Mouse (Mus musculus) left cerebral cortex, adult 9 months (tissue): ENCODE data around the gene 2700081O15Rik.

Experiments
- DNase-seq, 2 experiments: peaks; one replicate each; pipeline ENCODE4 v3.0.0; 2022; ENCODE audit warnings: low spot score in 2 of 2

2700081O15Rik gene

DNA sequence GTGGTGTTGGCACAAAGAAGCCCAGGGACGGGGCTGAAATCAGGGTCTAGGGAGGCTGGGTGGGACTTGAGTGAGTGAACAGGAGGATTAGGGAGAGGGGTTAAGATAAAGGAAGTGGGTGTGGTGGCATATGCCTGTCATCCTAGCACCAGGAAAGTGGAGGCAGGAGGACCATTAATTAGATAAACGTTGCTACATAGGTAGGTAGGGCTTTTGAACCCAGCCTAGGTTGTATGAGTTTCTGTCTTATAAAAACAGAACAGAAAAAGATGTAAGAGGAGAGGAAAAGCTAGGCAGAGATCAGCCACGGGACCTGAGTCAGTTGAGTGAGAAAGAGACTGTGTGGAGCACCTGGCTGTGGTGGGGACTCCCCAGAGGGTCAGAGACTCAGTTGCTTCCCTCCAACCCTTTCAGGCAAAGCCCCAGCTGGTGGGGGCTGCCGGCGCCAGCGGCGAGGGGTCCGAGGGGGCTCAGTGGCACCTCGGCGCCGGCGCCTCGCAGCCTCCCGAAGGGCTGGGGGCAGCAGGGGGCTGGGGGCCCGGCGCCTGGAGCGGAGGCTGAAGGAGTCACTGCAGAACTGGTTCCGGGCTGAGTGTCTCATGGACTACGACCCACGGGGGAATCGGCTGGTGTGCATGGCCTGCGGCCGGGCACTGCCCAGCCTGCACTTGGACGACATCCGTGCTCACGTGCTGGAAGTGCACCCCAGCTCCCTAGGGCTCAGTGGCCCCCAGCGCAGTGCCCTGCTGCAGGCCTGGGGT lies 3.6 kb downstream of the 2700081O15Rik start:
- DNase-seq: no peak

DNA sequence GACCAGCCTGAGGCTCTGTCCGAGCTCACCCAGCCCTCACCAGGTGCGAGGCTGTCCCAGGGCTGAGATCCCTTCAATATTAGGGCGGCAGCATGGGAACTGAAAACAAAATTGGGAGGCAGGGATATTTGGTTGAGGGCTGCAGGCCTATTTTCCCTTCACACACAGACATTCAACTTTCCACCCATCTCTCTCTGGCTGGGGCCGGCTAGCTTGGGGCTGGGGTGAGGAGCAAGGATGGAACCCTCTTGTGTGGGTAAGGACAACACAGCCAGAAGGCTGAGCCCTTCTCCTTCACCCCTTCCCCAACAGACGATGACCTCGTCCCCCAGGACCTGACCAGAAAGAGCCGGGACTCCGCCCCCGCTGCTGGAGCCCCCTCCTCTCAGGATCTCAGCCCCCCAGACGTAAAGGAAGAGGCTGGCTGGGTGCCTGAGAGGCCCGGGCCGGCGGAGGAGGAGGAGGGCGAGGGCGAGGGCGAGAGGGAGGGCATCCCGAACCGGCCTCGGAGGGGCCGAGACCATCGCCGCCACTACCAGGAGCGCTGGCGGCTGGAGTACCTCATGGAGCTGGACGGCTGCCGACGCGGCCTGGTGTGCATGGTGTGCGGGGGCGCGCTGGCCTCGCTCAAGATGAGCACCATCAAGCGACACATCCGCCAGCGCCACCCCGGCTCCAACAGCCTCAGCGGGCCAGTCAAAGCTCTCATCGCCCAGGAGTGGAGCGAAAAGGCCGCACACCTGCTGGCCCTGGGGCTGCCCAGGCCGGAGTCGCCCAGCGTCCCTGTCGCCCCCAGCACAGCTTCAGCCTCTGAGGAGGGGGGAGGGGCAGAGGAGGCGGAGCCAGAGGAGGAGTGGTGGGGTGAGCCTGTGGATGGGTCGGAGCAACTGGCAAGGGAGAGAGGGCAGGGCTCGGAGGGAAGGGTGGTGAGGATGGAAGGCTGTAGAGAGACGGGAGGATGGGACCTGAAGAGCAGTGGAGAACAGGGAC lies 4.5 kb downstream of the 2700081O15Rik start:
- DNase-seq: peak in 1 of 2 experiments; percentile 78

DNA sequence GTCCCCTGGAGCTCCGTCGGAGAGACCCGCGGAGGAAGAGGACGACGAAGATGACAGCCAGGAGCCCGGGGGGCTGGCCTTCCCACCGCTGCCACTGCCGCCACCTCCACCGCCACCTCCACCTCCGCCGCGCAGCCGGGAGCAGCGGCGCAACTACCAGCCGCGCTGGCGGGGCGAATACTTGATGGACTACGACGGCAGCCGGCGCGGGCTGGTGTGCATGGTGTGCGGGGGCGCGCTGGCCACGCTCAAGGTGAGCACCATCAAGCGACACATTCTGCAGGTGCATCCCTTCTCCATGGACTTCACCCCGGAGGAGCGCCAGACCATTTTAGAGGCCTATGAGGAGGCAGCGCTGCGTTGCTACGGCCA lies 5.2 kb downstream of the 2700081O15Rik start:
- DNase-seq: no peak

DNA sequence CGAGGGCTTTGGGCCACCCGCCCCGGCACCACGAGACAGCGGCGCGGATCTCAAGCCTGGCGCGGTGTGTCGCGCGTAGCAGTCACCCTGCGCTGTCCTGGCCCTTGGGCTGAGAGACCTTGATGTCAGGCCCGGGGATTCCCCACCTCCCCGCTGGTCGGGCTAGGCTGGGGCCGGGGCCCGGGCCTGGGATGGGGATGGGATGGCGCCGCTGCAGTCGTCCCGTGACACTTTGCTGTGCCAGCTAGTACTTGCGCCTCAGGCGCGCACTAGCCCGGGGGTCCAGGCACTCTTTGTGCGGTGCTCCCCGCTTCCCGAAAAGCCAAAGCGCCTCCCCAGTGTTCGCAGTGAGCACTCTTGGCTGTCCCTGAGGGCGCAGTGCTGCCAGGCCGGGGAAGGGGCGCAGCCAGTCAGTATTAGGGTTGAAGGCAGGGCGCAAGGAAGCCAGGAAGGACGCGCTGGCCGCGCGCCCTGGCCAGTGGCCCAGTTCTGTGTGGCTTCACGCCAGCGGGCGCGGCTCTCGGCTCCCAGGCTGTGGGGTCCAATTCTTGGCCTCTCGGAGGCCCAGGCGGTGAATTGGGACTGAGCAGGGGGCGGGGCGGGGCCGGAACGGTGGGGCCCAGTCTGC lies 5.7 kb downstream of the 2700081O15Rik start:
- DNase-seq: peak in 1 of 2 experiments; percentile 77

DNA sequence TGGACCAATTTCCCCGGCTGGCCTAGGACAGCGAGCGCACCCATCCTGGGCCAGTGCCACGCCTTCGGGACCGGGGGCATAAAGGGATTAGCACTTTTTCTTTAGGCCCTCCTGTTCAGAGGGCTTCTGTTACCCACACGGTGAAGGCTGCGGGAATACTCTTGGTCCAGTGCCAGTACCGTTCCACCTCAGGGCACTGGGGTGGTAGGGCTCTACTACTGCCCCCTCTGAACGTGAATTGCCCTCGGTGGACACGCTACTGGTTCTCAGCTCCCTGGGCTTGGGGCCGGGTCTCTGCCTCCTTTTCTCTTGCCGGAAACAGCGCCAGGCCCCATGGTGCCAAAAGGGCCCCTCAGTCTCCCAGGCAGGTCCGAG lies 6.2 kb downstream of the 2700081O15Rik start:
- DNase-seq: no peak

DNA sequence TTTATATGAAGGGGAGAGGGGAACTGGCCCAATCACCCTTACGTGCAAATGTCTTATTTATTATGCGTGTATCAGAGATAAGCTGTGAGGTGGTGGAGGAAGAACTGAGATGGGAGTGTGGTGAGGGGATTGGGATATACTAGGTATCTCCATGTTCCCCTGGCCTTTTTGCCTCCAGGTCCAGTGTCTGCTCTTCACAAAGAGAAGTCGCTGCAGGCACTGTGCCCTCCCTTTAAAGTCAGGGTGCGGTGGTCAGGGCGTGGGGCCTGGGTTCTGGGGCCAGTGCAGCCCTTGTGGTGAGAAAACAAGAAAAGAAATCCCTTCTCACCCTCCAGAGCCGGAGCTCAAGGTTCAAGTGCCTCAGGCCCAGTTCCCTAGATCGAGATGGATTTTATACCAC lies 6.7 kb downstream of the 2700081O15Rik start:
- no peak for DNase-seq

DNA sequence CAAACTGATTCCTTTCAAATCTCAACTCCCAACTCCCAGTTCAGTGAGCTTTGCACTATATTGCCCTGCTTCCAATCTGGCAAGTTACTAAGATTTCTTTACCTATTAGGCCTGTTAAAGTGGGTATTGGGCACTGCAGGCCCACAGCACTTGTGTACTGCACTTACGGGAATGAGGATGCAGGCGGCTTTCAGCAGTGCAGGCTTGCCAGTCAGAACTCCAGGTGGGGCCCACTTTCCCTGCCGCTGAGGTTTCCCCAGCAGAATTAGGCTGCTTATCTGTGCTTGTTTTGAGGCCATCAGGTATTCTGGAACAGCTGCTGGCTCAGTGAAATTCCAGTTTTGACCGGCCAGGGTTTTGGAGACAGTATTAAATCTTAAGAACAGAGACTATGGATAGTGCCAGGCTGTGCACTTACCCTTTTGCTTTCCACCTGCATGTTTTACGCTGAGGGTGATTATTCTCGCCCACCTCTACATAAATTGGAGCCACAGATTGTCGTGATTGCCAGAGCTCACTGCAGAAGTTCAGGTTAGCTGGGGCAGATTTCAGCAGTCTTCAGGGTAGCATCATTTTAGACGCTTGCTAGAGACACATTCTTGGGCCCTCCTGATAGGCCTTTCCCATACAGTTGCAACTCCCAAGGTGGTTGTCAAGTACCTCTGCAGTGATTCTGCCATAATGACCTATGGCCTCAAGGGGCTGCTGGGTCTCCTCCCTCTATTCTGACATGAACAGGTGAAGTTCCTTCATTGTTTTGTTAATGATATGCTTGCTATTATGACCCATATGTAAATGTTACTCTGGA lies 7.4 kb downstream of the 2700081O15Rik start:
- no peak for DNase-seq

DNA sequence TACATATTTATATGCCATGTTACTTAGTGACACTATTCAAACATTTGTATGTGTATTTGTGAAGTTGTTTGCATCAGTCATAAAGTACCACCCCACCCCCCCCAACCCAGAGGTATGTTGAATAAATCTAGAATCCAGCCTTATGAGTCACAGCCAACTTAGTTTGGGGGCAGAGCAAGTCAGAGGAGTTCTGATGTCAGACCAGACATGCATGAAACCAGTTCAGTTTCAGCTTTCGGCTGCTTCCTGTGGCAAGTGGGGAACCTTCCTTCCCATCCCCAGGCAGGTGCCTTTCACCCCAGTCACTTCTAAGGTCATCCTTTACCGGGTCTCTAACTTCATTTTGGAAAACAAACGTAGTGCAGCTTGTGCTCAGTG lies 8.0 kb downstream of the 2700081O15Rik start:
- no peak for DNase-seq

DNA sequence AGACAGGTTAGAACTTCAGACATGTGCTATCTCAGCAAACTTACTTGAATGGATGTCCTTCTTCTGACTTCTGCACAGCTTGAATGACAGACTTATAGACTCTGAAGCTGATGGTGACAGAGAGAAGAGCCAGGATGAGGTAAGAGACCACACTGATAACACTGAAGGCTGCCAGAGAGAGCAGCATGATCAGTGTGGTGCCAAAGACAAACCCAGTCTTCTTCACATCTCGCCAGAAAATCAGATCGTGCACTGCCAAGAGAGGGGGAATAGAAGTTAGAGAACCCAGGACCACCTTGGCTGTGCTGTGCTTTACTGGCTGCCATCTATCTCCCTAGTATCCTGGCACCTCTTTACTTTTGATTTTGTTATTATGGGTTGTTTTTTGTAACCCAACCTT lies 17.5 kb downstream of the 2700081O15Rik start:
- no peak for DNase-seq

DNA sequence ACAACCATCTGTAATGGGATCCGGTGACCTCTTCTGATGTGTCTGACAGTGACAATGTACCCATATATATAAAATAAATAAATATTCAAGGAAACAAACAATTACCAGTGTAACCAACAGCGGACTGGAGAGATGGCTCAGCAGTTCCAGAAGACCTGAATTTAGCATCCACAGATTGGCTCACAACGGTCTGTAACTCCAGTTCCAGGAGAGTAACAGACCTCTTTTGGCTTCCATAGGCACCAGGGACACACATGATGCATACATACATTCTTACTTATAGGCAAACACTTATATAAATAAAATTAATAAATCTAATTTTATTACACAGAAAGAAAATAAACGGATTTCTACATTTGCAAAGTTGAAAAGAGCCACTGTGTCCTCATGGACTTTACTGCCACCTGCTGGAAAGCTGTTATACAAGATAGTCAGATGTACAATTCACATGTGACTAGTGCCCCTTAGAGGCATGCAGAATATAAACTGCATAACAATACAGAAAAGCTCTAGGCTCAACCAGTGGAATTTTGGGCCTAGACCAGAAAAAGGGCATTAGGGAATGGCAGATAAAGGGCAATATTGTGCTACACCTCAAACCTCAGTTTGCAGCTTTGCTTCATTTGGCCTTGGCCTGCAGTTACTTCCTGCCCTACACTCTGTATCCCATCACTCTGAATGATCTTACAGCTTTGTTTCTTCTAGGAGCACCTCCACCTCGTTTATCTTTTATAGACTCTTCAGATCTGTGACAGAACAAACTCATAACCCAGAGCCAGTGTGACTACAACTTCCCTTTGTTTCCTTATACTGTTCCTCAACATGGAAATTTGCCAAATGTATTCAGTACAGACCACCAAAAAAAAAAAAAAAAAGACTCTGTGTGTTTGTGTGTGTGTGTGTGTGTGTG lies 18.9 kb downstream of the 2700081O15Rik start:
- peak in 1 of 2 experiments; percentile 61 for DNase-seq

DNA sequence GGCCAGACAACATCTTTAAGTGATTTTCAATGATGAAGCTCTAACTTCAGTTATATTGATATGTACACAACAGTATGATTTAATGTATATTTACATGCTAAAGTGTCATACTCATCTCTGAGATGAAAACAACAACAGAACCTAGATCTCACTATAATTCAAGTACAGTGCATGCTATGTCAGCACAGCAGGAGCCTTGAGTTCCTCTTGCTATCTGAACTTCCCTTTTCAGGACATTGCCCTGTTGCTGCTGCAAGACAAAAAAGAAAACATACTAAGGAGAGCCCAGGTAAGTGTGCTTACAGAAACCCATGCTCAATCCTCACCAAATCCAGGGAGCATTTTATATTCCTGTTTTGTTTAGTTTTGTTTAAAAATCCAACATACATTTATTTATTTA lies 20.9 kb downstream of the 2700081O15Rik start:
- DNase-seq: no peak

DNA sequence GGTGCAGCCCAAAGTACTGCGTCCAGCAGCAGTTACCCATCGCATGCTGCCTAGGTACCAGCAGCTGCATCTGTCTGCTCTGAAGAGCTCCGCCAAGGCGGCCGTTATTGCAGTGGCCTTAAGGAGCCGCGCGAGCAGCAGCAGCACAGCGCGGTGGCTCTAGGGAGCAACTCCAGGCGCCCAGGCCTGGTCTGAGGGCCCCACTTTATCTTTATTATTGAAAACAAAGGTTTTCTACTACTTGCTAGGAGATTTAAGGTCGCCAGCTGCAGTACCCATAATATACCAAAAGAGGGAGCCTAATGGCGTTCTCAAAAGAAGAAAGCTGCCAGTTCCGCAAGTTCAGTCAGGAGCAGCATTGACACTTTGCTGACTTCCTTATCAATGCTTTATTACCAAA lies 24.1 kb downstream of the 2700081O15Rik start:
- peak in 1 of 2 experiments; percentile 68 for DNase-seq

DNA sequence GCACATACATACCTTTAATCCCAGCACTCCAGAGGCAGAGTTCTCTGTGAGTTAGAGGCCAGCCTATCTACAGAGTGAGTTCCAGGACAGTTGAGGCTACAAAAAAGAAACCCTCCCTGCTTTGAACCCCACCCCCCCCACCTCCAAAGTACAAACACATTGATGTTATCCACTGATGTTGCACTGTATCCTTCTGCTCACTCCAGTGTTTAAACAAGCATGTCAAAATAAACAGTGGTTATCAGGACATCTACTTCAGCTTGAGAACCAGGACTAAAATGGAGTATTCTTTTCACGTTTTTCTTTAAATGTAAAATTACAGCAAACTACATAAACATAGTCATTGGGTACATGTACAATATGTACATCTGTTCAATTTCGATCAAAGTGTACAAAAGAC lies 27.7 kb downstream of the 2700081O15Rik start:
- no peak for DNase-seq

DNA sequence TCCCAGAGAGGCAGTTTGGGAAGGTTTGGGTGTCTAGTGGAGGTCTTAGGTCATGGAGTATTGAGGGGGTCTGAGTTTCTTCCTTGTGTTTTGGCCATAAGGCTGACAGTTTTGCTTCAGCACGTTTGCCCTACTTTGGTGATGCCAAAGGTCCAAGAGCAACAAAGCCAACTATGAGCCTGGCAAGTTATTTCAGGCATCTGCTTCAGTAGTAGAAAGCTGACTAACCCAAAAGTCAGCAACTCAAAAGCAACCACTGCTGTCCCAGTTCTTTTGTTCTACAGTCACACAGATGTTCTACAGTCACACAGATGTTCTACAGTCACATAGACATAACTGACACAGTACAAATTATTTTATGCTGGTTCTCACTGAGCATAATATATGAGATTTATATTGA lies 28.2 kb downstream of the 2700081O15Rik start:
- DNase-seq: no peak

DNA sequence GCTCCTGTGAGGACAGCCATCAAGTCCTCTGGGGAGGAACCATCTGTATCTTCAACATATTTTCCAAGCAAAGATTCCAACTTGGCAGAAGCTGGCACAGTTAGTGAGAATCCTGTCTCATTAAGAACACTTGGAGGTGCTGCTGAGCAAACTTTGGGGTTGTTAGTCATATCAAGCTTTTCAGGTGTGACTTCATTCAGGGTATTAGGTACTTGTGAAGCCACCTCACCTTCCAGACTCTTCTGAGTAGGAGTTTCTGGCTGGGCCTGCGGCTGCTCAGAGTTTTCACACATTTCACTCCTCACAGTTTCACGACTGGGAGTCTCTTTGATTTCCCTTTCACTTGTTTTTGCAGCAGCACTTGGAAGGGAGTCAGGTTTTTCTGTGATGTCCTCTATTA lies 39.4 kb downstream of the 2700081O15Rik start:
- DNase-seq: no peak

DNA sequence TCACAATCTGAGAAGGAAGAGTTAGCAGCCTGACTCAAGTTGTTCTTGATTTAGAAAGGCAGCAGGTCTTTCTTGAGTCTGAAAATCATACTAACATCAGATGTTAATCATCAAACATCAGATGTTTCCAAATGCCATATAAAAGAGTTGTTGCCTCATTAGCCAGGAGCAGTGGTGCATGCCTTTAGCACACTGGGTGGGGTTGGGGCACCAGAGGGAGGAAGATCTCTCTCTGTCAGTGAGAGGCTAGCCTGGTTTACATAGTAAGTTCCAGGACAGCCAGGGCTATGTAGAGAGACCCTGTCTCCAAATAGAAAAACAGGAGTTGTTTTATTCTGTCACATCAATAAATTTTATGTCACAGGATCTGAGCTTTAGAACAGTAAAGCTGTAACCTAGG lies 41.5 kb downstream of the 2700081O15Rik start:
- DNase-seq: no peak

DNA sequence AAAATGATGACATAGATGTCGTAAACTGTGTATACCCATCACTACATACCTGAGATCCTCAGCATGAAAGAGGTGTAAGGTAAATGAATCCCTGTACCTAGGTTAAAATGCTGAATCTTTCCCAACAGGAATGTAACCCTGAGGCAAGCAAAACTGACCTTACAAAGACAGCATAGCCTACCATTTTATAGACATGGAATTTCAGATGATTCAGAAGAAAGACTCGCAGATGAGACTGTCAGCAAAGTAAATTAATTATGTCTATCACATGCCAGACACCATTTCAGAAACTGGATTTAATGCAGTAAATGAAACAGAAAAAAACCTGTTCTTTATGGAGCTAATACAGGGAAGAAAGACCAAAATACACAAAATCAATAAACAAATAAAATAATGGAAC lies 41.9 kb downstream of the 2700081O15Rik start:
- DNase-seq: no peak

DNA sequence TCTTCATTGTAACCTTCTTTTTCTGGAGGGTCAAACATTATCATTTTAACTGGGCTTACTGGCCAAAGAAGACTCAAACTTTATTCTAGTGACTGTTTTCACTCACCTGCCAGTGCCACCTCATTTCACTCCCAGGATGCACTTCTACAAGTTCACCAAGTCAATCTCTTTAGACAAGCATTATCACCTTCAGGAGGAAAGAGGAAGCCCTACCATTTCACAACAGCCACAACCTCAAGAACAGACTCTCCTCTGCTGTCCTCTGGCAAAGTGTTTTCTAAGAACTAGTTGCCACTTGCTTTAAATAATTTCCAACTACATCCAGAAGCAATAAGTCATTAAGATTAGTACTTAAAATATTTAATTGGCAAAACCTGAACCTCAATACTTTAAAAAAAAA lies 50.5 kb downstream of the 2700081O15Rik start:
- no peak for DNase-seq

DNA sequence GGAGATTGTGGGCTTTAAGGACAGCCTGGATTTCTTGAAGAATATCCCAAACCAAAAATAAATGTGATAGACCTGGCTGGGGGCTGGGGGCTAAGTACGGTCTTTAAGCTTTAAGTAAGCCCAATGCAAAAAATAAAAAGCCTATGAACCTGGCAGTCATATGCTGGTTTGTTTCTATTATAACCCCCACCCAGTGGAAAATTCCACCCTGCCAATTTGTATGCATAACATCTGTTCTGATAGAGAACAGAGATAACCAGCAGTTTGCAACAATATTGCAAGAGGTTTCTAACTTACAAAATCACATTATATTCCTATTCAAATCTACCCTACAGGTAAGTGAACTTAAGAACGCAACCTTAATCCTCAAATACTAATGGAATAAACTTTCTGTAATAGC lies 53.2 kb downstream of the 2700081O15Rik start:
- DNase-seq: no peak
